Mouse (Mus musculus): ENCODE results near the gene Ggact. TPM values are rescaled to one million over a fixed set of nuclear protein-coding genes. Genes with fewer than 3 reads are reported as not detected.

Ggact gene
- polyA plus RNA-seq, 1 experiment from 2014 or later, result 9.6 TPM

- Histone ChIP-seq H3K9ac (replicated peaks) (no peak overlapping the region), H3K9me3 (replicated peaks) (no peaks in the 10 kb centered on the region), H3K4me2 (no peak overlapping the region), H3K4me1 (peaks cover 4% of the 10 kb centered on the region; the same call in 1 of the 2 replicates), H3K27me3 (replicated peaks) (no peaks in the 10 kb centered on the region), H3K36me3 (no peaks in the 10 kb centered on the region), H3K4me3 (replicated peaks) (no peak overlapping the region), H3K27ac (replicated peaks) (no peak overlapping the region)
- 38% methylated on average over 3 of the region's 3 CpGs for WGBS
- ATAC-seq (ENCODE audit: low FRiP score), result peak; percentile 81
Measured at GRCm38 (mm10) chr14:122821002-122821401, 92.6 kb downstream of the Ggact start.

- Histone ChIP-seq H3K9ac (replicated peaks) (no peak overlapping the region), H3K27me3 (replicated peaks) (no peaks in the 10 kb centered on the region), H3K27ac (replicated peaks) (no peak overlapping the region), H3K36me3 (no peaks in the 10 kb centered on the region), H3K4me2 (no peak overlapping the region), H3K4me1 (no peaks in the 10 kb centered on the region), H3K4me3 (replicated peaks) (no peak overlapping the region), H3K9me3 (replicated peaks) (no peaks in the 10 kb centered on the region)
- no peak for ATAC-seq (ENCODE audit: low FRiP score)
- 71% methylated on average over 4 of the region's 4 CpGs for WGBS
Measured at GRCm38 (mm10) chr14:122800296-122800695, 113.3 kb downstream of the Ggact start.

DNA sequence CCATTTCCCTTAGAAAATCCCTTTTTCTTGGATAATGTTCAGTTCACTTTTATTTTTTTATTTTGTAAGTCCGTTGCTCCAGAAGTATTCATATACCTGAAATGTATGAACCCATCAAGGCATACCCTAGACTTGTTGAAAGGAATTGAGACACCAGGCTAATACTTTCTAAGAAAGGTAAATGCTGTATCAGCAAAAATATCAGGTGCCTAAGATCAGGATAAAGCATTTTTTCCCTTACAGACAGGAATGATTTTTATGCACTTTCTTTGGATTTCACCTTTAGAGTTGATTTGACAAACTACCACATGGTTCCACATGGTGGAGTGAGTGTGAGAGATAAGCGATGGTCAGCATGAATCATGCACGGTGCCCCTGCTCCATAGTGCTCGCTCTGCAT is 120.2 kb downstream of the Ggact start:
- no peaks in the 10 kb centered on the region for H3K4me1 ChIP-seq
- H3K4me2 ChIP-seq, result no peak overlapping the region
- H3K4me3 ChIP-seq (replicated peaks), result no peak overlapping the region
- H3K27me3 ChIP-seq (replicated peaks), result no peaks in the 10 kb centered on the region
- H3K27ac ChIP-seq (replicated peaks), result no peak overlapping the region
- H3K9me3 ChIP-seq (replicated peaks), result no peaks in the 10 kb centered on the region
- 91% methylated on average over 4 of the region's 4 CpGs for WGBS
- no peak for ATAC-seq (ENCODE audit: low FRiP score)
- no peaks in the 10 kb centered on the region for H3K36me3 ChIP-seq
- H3K9ac ChIP-seq (replicated peaks), result no peak overlapping the region

- H3K27ac ChIP-seq (replicated peaks), result no peak overlapping the region
- no peaks in the 10 kb centered on the region for H3K27me3 ChIP-seq (replicated peaks)
- no peak overlapping the region for H3K9ac ChIP-seq (replicated peaks)
- WGBS, result 81% methylated on average over 7 of the region's 7 CpGs
- no peak overlapping the region for H3K4me2 ChIP-seq
- H3K4me3 ChIP-seq (replicated peaks), result no peak overlapping the region
- no peaks in the 10 kb centered on the region for H3K36me3 ChIP-seq
- no peaks in the 10 kb centered on the region for H3K9me3 ChIP-seq (replicated peaks)
- no peak for ATAC-seq (ENCODE audit: low FRiP score)
- H3K4me1 ChIP-seq, result no peaks in the 10 kb centered on the region
Measured at GRCm38 (mm10) chr14:122790111-122790510, 123.4 kb downstream of the Ggact start.

DNA sequence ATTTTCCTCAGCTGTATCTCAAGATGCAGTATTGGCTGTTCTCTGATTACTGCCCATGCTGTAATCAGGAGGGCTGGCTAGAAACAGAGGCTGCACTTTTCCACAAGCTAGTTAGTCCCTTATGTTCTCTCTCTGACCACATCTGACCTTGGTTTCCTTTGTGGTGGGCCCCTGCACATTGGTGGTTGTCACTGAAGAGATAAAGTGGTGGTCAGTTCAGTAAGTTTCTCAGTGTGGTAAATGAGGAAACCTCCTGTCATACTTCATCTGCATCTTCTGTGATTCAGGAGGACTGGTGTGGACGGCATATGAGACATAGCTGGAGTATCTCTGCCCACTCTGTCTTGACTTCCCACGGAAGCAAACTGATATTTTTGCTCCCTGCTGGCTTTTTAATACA is 125.4 kb downstream of the Ggact start:
- Histone ChIP-seq H3K9ac (replicated peaks) (no peak overlapping the region), H3K27me3 (replicated peaks) (no peaks in the 10 kb centered on the region), H3K4me1 (no peaks in the 10 kb centered on the region), H3K9me3 (replicated peaks) (no peaks in the 10 kb centered on the region), H3K27ac (replicated peaks) (no peak overlapping the region), H3K36me3 (no peaks in the 10 kb centered on the region), H3K4me2 (no peak overlapping the region), H3K4me3 (replicated peaks) (no peak overlapping the region)
- no peak for ATAC-seq (ENCODE audit: low FRiP score)
- WGBS, result 85% methylated on average over 2 of the region's 2 CpGs

GRCm38 (mm10) chr14:122784701-122785100 is 128.9 kb downstream of the Ggact start:
- Histone ChIP-seq H3K4me3 (replicated peaks) (no peak overlapping the region), H3K27me3 (replicated peaks) (no peaks in the 10 kb centered on the region), H3K36me3 (no peaks in the 10 kb centered on the region), H3K4me1 (no peaks in the 10 kb centered on the region), H3K9me3 (replicated peaks) (no peaks in the 10 kb centered on the region), H3K27ac (replicated peaks) (no peak overlapping the region), H3K4me2 (no peak overlapping the region), H3K9ac (replicated peaks) (no peak overlapping the region)
- WGBS, result 81% methylated on average over 4 of the region's 4 CpGs
- no peak for ATAC-seq (ENCODE audit: low FRiP score)

- Histone ChIP-seq H3K9me3 (replicated peaks) (no peaks in the 10 kb centered on the region), H3K4me1 (no peaks in the 10 kb centered on the region), H3K4me3 (replicated peaks) (no peak overlapping the region), H3K9ac (replicated peaks) (no peak overlapping the region), H3K27me3 (replicated peaks) (no peaks in the 10 kb centered on the region), H3K36me3 (no peaks in the 10 kb centered on the region), H3K27ac (replicated peaks) (no peak overlapping the region), H3K4me2 (no peak overlapping the region)
- ATAC-seq (ENCODE audit: low FRiP score), result no peak
- 93% methylated on average over 5 of the region's 5 CpGs for WGBS
Measured at GRCm38 (mm10) chr14:122766448-122766847, 147.1 kb downstream of the Ggact start.

Other genes starting within 250 kb of the Ggact start
- gene Tmtc4, start 70.3 kb upstream of the Ggact start, polyA plus RNA-seq (2015; fragmentation: Nextera tagmentation; extraction: Ambion mirVana), result 49.0 and 57.2 TPM in 2 replicates

Measured in neural tube, embryonic 15.5 days (tissue).